ENCODE assay signal across 8 mouse cellular contexts in the genomic region with DNA sequence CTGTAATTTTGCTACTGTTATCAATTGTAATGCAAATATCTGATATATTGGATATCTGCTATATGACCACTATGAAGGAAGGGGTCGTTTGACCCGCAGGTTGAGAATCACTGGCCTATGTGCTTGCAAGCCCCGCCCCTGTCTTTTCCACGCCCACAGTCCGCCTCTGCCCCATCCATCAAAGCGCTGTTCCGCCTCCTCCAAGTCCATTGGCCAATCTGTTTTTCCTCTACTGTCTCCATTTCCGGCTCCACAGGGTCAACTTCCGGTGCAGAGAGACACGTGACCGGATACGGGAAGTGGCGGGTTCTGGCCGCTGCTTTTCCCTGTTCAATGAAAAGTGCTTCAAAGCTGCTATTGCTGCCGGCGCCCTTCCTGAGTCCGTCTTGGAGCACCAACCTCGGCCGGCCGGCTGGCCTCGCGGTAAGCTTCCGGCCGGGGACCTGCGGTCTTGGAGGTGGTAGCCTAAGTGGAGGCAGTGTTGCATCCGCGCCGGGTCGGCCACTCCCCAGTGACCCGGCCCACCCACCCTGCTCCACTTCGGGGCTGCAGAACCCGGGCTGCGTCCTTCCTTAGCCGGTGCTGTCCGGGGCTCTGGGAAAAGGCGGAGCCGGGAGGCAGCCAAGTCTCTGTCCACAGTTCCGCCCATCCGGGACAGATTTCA. TPM values are rescaled to one million over a fixed set of nuclear protein-coding genes. Genes with fewer than 3 reads are reported as not detected.
A peak's percentile ranks its signal among the peaks of the same experiment; 100 is the strongest.
DNase-seq lines count a peak whose midpoint lies in the region; ATAC-seq lines count a peak whose summit lies in the region.

Gene Exoc1 (plus strand): TSS at position 272 of the 664 bp plus-strand sequence.

- peak; percentile 98 for ATAC-seq in megakaryocyte progenitor cell, adult 5-6 weeks (replicated peaks; ENCODE audit: poor library complexity)

- peak; percentile 99 for DNase-seq in adipocyte (ENCODE audit: low spot score)
- DNase-seq in embryo, embryonic 10 days (ENCODE audit: low spot score): peak; percentile 97
- peak; percentile 90 for DNase-seq in gastrocnemius, postnatal 10 days
- peak; percentile 95 for DNase-seq in induced T-regulatory cell, adult 2 months (ENCODE audit: low read depth)
- DNase-seq in left cerebral cortex, adult 9 months (ENCODE audit: low spot score in 2 of 2): peak; percentile 90 to 96
- peak; percentile 88 for DNase-seq in right cerebral cortex, postnatal 14 days
- DNase-seq in urinary bladder, postnatal 36 days (ENCODE audit: low spot score in 2 of 2): peak; percentile 89 to 94

RNA-seq across cellular contexts. Expression of gene Exoc1, which starts in this region (rescaled TPM):
- 10 to 100 TPM; 14.4 to 21.5 TPM for total RNA-seq in gastrocnemius, postnatal 10 days (2021)
- total RNA-seq in megakaryocyte progenitor cell, adult 5-6 weeks (2015): 52.2 and 60.5 TPM in 2 replicates
- 52.0 and 67.5 TPM in 2 replicates for total RNA-seq in megakaryocyte progenitor cell, adult 5-6 weeks (2017)

Comparison
In these comparisons a context has a peak if more than half of its experiments do, and no peak if none do; other contexts are left out.
1. Peak in every context shown above with its lines: DNase-seq and ATAC-seq.